Mouse (Mus musculus) intestine, embryonic 14.5 days (tissue): Measurements from ENCODE around the gene Lbhd2. TPM values are rescaled to one million over a fixed set of nuclear protein-coding genes. Genes with fewer than 3 reads are reported as not detected.

Experiments
- ATAC-seq: fragments of 200-750 bp; cut with Nextera tagmentation; replicated peaks from 2 replicates; pipeline ENCODE4 v1.8.0; 2017; ENCODE audit warnings: low read depth, moderate number of reproducible peaks, moderate TSS enrichment, moderate library complexity; ENCODE audit not compliant: low FRiP score, low TSS enrichment
- DNase-seq: peaks from one replicate; pipeline ENCODE4 v3.0.0-alpha.2; 2018; ENCODE audit warnings: low spot score
- H3K27ac ChIP-seq: fragments of 300-500 bp; sonication (generic); 2 replicates; pipeline ENCODE4 v1.5.1; 2014; ENCODE audit warnings: low read depth, mild to moderate bottlenecking, control low read depth
- H3K27me3 ChIP-seq: fragments of 300-500 bp; sonication (generic); replicated peaks from 2 replicates; pipeline ENCODE4 v1.6.1; 2014; ENCODE audit warnings: low read length, control low read depth; ENCODE audit not compliant: control insufficient read depth, insufficient read depth
- H3K36me3 ChIP-seq: fragments of 300-500 bp; sonication (generic); 2 replicates; pipeline ENCODE4 v1.6.1; 2014; ENCODE audit warnings: low read length, control low read depth; ENCODE audit not compliant: control insufficient read depth, insufficient read depth
- H3K4me1 ChIP-seq: fragments of 300-500 bp; sonication (generic); replicated peaks from 2 replicates; pipeline ENCODE4 v1.6.1; 2014; ENCODE audit warnings: low read length, control low read depth, mixed read lengths; ENCODE audit not compliant: control insufficient read depth, insufficient read depth
- H3K4me2 ChIP-seq: fragments of 300-500 bp; sonication (generic); 2 replicates; pipeline ENCODE4 v1.6.1; 2014; ENCODE audit warnings: low read length
- H3K4me3 ChIP-seq: fragments of 300-500 bp; sonication (generic); 2 replicates; pipeline ENCODE4 v1.5.1; 2014; ENCODE audit warnings: low read depth, low read length, control low read depth, mixed read lengths
- H3K9ac ChIP-seq: fragments of 300-500 bp; sonication (generic); 2 replicates; pipeline ENCODE4 v1.6.1; 2014; ENCODE audit warnings: mild to moderate bottlenecking, low read length
- H3K9me3 ChIP-seq: fragments of 300-500 bp; sonication (generic); 2 replicates; pipeline ENCODE4 v1.6.1; 2016; ENCODE audit warnings: low read length, control low read depth; ENCODE audit not compliant: control insufficient read depth
- WGBS: fragments of 180-500 bp; shearing (Covaris S2); extraction: QIAGEN DNeasy Blood & Tissue Kit; methylation state at CpG from one replicate; pipeline ENCODE4 v1.1.7; 2014; 5-methylcytosine and 5-hydroxymethylcytosine counted together
- polyA plus RNA-seq: library from polyadenylated mRNA; unstranded; fragments of >200 nt; fragmentation: Nextera tagmentation; extraction: Ambion mirVana; gene quantifications from 2 replicates; pipeline ENCODE4 v1.2.1, GENCODE M21; 2014

Gene Lbhd2
- polyA plus RNA-seq, 1 experiment from 2014 or later: 1.3 TPM

DNA sequence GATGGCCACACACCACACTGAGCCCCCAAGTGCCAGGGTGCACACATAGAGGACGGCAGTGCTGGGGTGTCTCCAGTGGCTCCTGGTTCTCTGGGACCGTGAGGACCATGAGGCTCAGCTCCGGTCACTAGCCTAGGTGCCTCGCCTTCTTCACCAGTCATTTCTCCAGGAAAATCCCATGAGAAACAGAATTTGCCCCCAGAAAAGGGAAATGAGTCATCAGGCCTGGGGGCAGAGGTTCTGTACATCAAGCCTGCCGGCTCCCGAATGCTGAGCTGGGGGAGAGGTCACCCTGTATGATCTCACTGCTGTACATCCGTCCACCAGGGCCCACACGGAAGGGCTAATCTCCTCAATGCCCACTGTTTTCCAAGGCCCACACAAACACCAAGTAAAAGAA, 49.3 kb downstream of the Lbhd2 start:
- no peaks in the 10 kb centered on the region for H3K9me3 ChIP-seq
- H3K27ac ChIP-seq: no peak overlapping the region
- no peak overlapping the region for H3K4me3 ChIP-seq
- peaks cover 15% of the 10 kb centered on the region for H3K27me3 ChIP-seq
- H3K36me3 ChIP-seq: no peaks in the 10 kb centered on the region
- H3K4me1 ChIP-seq: peaks cover 20% of the 10 kb centered on the region; the same call in 1 of the 2 replicates
- no peak for DNase-seq
- ATAC-seq: no peak
- 58% methylated on average over 8 of the region's 8 CpGs for WGBS
- no peak overlapping the region for H3K4me2 ChIP-seq
- no peak overlapping the region for H3K9ac ChIP-seq

GRCm38 (mm10) chr12:111457742-111458141, 51.1 kb downstream of the Lbhd2 start:
- ATAC-seq (no peak), DNase-seq (no peak)
- Histone ChIP-seq H3K9ac (no peak overlapping the region), H3K36me3 (no peaks in the 10 kb centered on the region), H3K4me2 (no peak overlapping the region), H3K27me3 (peaks cover 5% of the 10 kb centered on the region; the same call in 1 of the 2 replicates), H3K4me3 (no peak overlapping the region), H3K9me3 (no peaks in the 10 kb centered on the region), H3K27ac (no peak overlapping the region), H3K4me1 (peaks cover 28% of the 10 kb centered on the region)
- 89% methylated on average over 1 of the region's 1 CpGs for WGBS

Other genes starting within 250 kb of the Lbhd2 start
- 9.1 and 9.9 TPM in 2 replicates for gene Traf3, start 240.4 kb upstream of the Lbhd2 start, polyA plus RNA-seq
- gene 4930595D18Rik, start 222.3 kb upstream of the Lbhd2 start, polyA plus RNA-seq: not detected in 2 replicates
- gene Amn, start 135.7 kb upstream of the Lbhd2 start, polyA plus RNA-seq: 17.2 and 23.7 TPM in 2 replicates
- gene Cdc42bpb, start 29.1 kb upstream of the Lbhd2 start, polyA plus RNA-seq: 48.2 and 49.0 TPM in 2 replicates
- 8.5 and 10.2 TPM in 2 replicates for gene Exoc3l4, start 10.2 kb downstream of the Lbhd2 start, polyA plus RNA-seq
- gene Tnfaip2, start 35.7 kb downstream of the Lbhd2 start, polyA plus RNA-seq: 3.2 and 5.0 TPM in 2 replicates
- 27.5 and 33.8 TPM in 2 replicates for gene Gm266, start 79.0 kb downstream of the Lbhd2 start, polyA plus RNA-seq
- 505 and 521 TPM in 2 replicates for gene Eif5, start 131.2 kb downstream of the Lbhd2 start, polyA plus RNA-seq
- gene Mark3, start 167.7 kb downstream of the Lbhd2 start, polyA plus RNA-seq: 49.4 and 49.6 TPM in 2 replicates